Mouse (Mus musculus): Measurements from ENCODE around the gene Spns1.

DNA sequence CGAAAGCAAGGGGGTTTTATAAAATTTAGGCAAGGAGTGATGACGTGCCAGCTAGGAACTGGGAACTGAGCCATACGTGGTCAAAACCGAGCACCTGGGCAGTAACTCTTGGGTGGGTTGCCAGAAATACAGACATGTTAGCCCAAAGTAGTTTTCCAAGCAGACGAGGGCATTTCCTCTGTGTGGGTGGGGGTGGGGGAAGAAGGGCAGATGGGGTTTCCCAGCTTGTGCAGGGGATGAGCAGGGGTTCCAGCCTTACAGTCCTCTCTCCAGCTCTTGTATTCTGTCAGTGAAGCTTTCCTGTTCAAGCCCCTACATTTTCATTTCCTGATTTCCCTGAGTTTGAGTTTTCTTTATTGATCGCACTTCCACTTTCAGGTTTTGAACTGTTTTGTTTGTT, 46.9 kb upstream of the Spns1 start:
- TF ChIP-seq GATA1 (IDR thresholded peaks at IDR 0.05; ENCODE audit: borderline replicate concordance, low read length) (no peak), FLI1 (IDR thresholded peaks at IDR 0.05; ENCODE audit: low read length) (no peak)

All from megakaryocyte, embryonic 14.5 days (primary cell).